Mouse (Mus musculus): ENCODE results near the gene Sfr1. TPM values are rescaled to one million over a fixed set of nuclear protein-coding genes. Genes with fewer than 3 reads are reported as not detected.

Gene Sfr1
- total RNA-seq, 1 experiment from 2014 or later: 242 TPM

GRCm38 (mm10) chr19:47747072-47747471 is 15.6 kb downstream of the Sfr1 start:
- no peak for ATAC-seq (replicated peaks; ENCODE audit: insufficient number of reproducible peaks, low FRiP score, low TSS enrichment, poor library complexity, severe bottlenecking)

- no peak for ATAC-seq (replicated peaks; ENCODE audit: insufficient number of reproducible peaks, low FRiP score, low TSS enrichment, poor library complexity, severe bottlenecking)
These were observed 17.5 kb downstream of the Sfr1 start for GRCm38 (mm10) chr19:47748950-47749349.

- ATAC-seq (replicated peaks; ENCODE audit: insufficient number of reproducible peaks, low FRiP score, low TSS enrichment, poor library complexity, severe bottlenecking): no peak
These were observed 18.9 kb downstream of the Sfr1 start for GRCm38 (mm10) chr19:47750391-47750790.

- no peak for ATAC-seq (replicated peaks; ENCODE audit: insufficient number of reproducible peaks, low FRiP score, low TSS enrichment, poor library complexity, severe bottlenecking)
These were observed 21.0 kb downstream of the Sfr1 start for GRCm38 (mm10) chr19:47752456-47752855.

- ATAC-seq (replicated peaks; ENCODE audit: insufficient number of reproducible peaks, low FRiP score, low TSS enrichment, poor library complexity, severe bottlenecking): no peak
These were observed 22.4 kb downstream of the Sfr1 start for GRCm38 (mm10) chr19:47753921-47754320.

- ATAC-seq (replicated peaks; ENCODE audit: insufficient number of reproducible peaks, low FRiP score, low TSS enrichment, poor library complexity, severe bottlenecking): no peak
These were observed 23.4 kb downstream of the Sfr1 start for GRCm38 (mm10) chr19:47754931-47755330.

- no peak for ATAC-seq (replicated peaks; ENCODE audit: insufficient number of reproducible peaks, low FRiP score, low TSS enrichment, poor library complexity, severe bottlenecking)
These were observed 24.1 kb downstream of the Sfr1 start for GRCm38 (mm10) chr19:47755625-47756024.

- no peak for ATAC-seq (replicated peaks; ENCODE audit: insufficient number of reproducible peaks, low FRiP score, low TSS enrichment, poor library complexity, severe bottlenecking)
These were observed 46.4 kb downstream of the Sfr1 start for GRCm38 (mm10) chr19:47777847-47778246.

- no peak for ATAC-seq (replicated peaks; ENCODE audit: insufficient number of reproducible peaks, low FRiP score, low TSS enrichment, poor library complexity, severe bottlenecking)
These were observed 48.7 kb downstream of the Sfr1 start for GRCm38 (mm10) chr19:47780145-47780544.

GRCm38 (mm10) chr19:47780972-47781371 is 49.5 kb downstream of the Sfr1 start:
- ATAC-seq (replicated peaks; ENCODE audit: insufficient number of reproducible peaks, low FRiP score, low TSS enrichment, poor library complexity, severe bottlenecking): no peak

GRCm38 (mm10) chr19:47783898-47784297 is 52.4 kb downstream of the Sfr1 start:
- ATAC-seq (replicated peaks; ENCODE audit: insufficient number of reproducible peaks, low FRiP score, low TSS enrichment, poor library complexity, severe bottlenecking): no peak

Other genes with a start within 250 kb of the Sfr1 start
- gene Stn1, start 194.2 kb upstream of the Sfr1 start, total RNA-seq (2017): 22.0 to 45.7 TPM (median 31.4 TPM) in 3 replicates
- gene Slk, start 152.0 kb upstream of the Sfr1 start, total RNA-seq (2017): 258 to 355 TPM (median 327 TPM) in 3 replicates
- gene Col17a1, start 39.6 kb upstream of the Sfr1 start, total RNA-seq (2017): 0.58 to 0.95 TPM in 2 of 3 replicates, not detected in the other
- 50.9 to 119 TPM (median 77.1 TPM) in 3 replicates for gene Gsto1, start 123.3 kb downstream of the Sfr1 start, total RNA-seq (2017)
- 0.43 TPM in 1 of 3 replicates, not detected in the others for gene Gsto2, start 133.9 kb downstream of the Sfr1 start, total RNA-seq (2017)
- 0.19 to 1.3 TPM (median 0.19 TPM) in 3 replicates for gene Cfap43, start 187.6 kb downstream of the Sfr1 start, total RNA-seq (2017)
- 27.6 to 28.1 TPM (median 28.1 TPM) in 3 replicates for gene Itprip, start 187.6 kb downstream of the Sfr1 start, total RNA-seq (2017)
- gene Cfap58, start 206.0 kb downstream of the Sfr1 start, total RNA-seq (2017): not detected in 3 replicates